Mouse (Mus musculus): ENCODE results near the gene Upb1. TPM values are rescaled to one million over a fixed set of nuclear protein-coding genes. Genes with fewer than 3 reads are reported as not detected.
"Not testable (repeated sequence)": the region's sequence is repeated elsewhere in the genome, so short reads cannot be mapped to it uniquely, and the experiment has no call there.

Gene Upb1
- 0.87 and 0.91 TPM in 2 replicates for polyA plus RNA-seq (2015; fragmentation: Nextera tagmentation; extraction: Ambion mirVana)

GRCm38 (mm10) chr10:75400958-75401357, at the start of gene Upb1:
Upb1 (plus strand) TSS chr10:75401115.
- 73% methylated on average over 4 of the region's 4 CpGs for WGBS
- peaks cover under 1% of the 10 kb centered on the region; the same call in 1 of the 2 replicates for H3K4me1 ChIP-seq (ENCODE audit: control insufficient read depth, insufficient read depth, low read length)
- no peak within 1 kb of the TSS for H3K27ac ChIP-seq (ENCODE audit: low read length)
- H3K27me3 ChIP-seq (ENCODE audit: control insufficient read depth, insufficient read depth, low read length) = no peaks in the 10 kb centered on the region
- H3K36me3 ChIP-seq (ENCODE audit: control insufficient read depth, insufficient read depth) = no peaks in the 10 kb centered on the region
- H3K9ac ChIP-seq (ENCODE audit: low read length) = no peak within 1 kb of the TSS
- ATAC-seq (replicated peaks; ENCODE audit: extremely low read depth, insufficient read depth, low FRiP score) = no peak
- no peak within 1 kb of the TSS for H3K4me2 ChIP-seq (ENCODE audit: low read depth, low read length)
- H3K4me3 ChIP-seq (ENCODE audit: low read length) = no peak within 1 kb of the TSS
- no peaks in the 10 kb centered on the region for H3K9me3 ChIP-seq (replicated peaks; ENCODE audit: control insufficient read depth, low read length)

GRCm38 (mm10) chr10:75352541-75352940, 48.4 kb upstream of the Upb1 start:
- ATAC-seq (replicated peaks; ENCODE audit: extremely low read depth, insufficient read depth, low FRiP score) = no peak
- H3K9me3 ChIP-seq (replicated peaks; ENCODE audit: control insufficient read depth, low read length) = no peaks in the 10 kb centered on the region
- 91% methylated on average over 12 of the region's 12 CpGs for WGBS
- H3K4me3 ChIP-seq (ENCODE audit: low read length) = no peak overlapping the region
- H3K27ac ChIP-seq (ENCODE audit: low read length) = no peak overlapping the region
- H3K27me3 ChIP-seq (ENCODE audit: control insufficient read depth, insufficient read depth, low read length) = no peaks in the 10 kb centered on the region
- peaks cover 6% of the 10 kb centered on the region; the same call in 1 of the 2 replicates for H3K4me1 ChIP-seq (ENCODE audit: control insufficient read depth, insufficient read depth, low read length)
- no peaks in the 10 kb centered on the region for H3K36me3 ChIP-seq (ENCODE audit: control insufficient read depth, insufficient read depth)
- H3K4me2 ChIP-seq (ENCODE audit: low read depth, low read length) = no peak overlapping the region
- H3K9ac ChIP-seq (ENCODE audit: low read length) = no peak overlapping the region

- H3K9me3 ChIP-seq (replicated peaks; ENCODE audit: control insufficient read depth, low read length); H3K4me3 ChIP-seq (ENCODE audit: low read length); H3K4me1 ChIP-seq (ENCODE audit: control insufficient read depth, insufficient read depth, low read length); H3K27ac ChIP-seq (ENCODE audit: low read length); H3K36me3 ChIP-seq (ENCODE audit: control insufficient read depth, insufficient read depth); H3K4me2 ChIP-seq (ENCODE audit: low read depth, low read length); H3K27me3 ChIP-seq (ENCODE audit: control insufficient read depth, insufficient read depth, low read length); H3K9ac ChIP-seq (ENCODE audit: low read length): not testable (repeated sequence)
- ATAC-seq (replicated peaks; ENCODE audit: extremely low read depth, insufficient read depth, low FRiP score) = 0 out of 2 replicates have a peak, but pooled peaks have one; percentile 37
- WGBS = 38% methylated on average over 8 of the region's 9 CpGs
Observed at GRCm38 (mm10) chr10:75353838-75354241, 47.1 kb upstream of the Upb1 start.

GRCm38 (mm10) chr10:75355341-75355740, 45.6 kb upstream of the Upb1 start:
- Histone ChIP-seq H3K9me3 (replicated peaks; ENCODE audit: control insufficient read depth, low read length) (no peaks in the 10 kb centered on the region), H3K27me3 (ENCODE audit: control insufficient read depth, insufficient read depth, low read length) (no peaks in the 10 kb centered on the region), H3K4me1 (ENCODE audit: control insufficient read depth, insufficient read depth, low read length) (peaks cover 6% of the 10 kb centered on the region; the same call in 1 of the 2 replicates), H3K27ac (ENCODE audit: low read length) (no peak overlapping the region; the same call in 1 of the 2 replicates), H3K36me3 (ENCODE audit: control insufficient read depth, insufficient read depth) (no peaks in the 10 kb centered on the region), H3K4me2 (ENCODE audit: low read depth, low read length) (no peak overlapping the region), H3K4me3 (ENCODE audit: low read length) (no peak overlapping the region), H3K9ac (ENCODE audit: low read length) (no peak overlapping the region)
- 39% methylated on average over 4 of the region's 4 CpGs for WGBS
- no peak for ATAC-seq (replicated peaks; ENCODE audit: extremely low read depth, insufficient read depth, low FRiP score)

- peak overlapping the region; percentile 82 for H3K27ac ChIP-seq (ENCODE audit: low read length)
- H3K36me3 ChIP-seq (ENCODE audit: control insufficient read depth, insufficient read depth); H3K27me3 ChIP-seq (ENCODE audit: control insufficient read depth, insufficient read depth, low read length); H3K9me3 ChIP-seq (replicated peaks; ENCODE audit: control insufficient read depth, low read length); H3K4me3 ChIP-seq (ENCODE audit: low read length); H3K4me2 ChIP-seq (ENCODE audit: low read depth, low read length); H3K9ac ChIP-seq (ENCODE audit: low read length): not testable (repeated sequence)
- H3K4me1 ChIP-seq (ENCODE audit: control insufficient read depth, insufficient read depth, low read length) = peaks cover 17% of the 10 kb centered on the region
- WGBS = 0% methylated on average over 1 of the region's 1 CpGs
- peak; percentile 89 for ATAC-seq (replicated peaks; ENCODE audit: extremely low read depth, insufficient read depth, low FRiP score)
Observed at GRCm38 (mm10) chr10:75364214-75364690, 36.7 kb upstream of the Upb1 start.

- H3K4me2 ChIP-seq (ENCODE audit: low read depth, low read length) = peak overlapping the region; percentile 9
- WGBS = 64% methylated on average over 9 of the region's 9 CpGs
- ATAC-seq (replicated peaks; ENCODE audit: extremely low read depth, insufficient read depth, low FRiP score) = no peak
Observed at GRCm38 (mm10) chr10:75364796-75365195, 36.1 kb upstream of the Upb1 start.

GRCm38 (mm10) chr10:75365231-75365633, 35.7 kb upstream of the Upb1 start:
- H3K9ac ChIP-seq (ENCODE audit: low read length) = no peak overlapping the region; the same call in 1 of the 2 replicates
- ATAC-seq (replicated peaks; ENCODE audit: extremely low read depth, insufficient read depth, low FRiP score) = no peak
- peak overlapping the region; percentile 43 for H3K4me3 ChIP-seq (ENCODE audit: low read length)
- no peaks in the 10 kb centered on the region for H3K36me3 ChIP-seq (ENCODE audit: control insufficient read depth, insufficient read depth)
- peak overlapping the region; percentile 82 for H3K27ac ChIP-seq (ENCODE audit: low read length)
- peaks cover 17% of the 10 kb centered on the region for H3K4me1 ChIP-seq (ENCODE audit: control insufficient read depth, insufficient read depth, low read length)
- peak overlapping the region; percentile 47 for H3K4me2 ChIP-seq (ENCODE audit: low read depth, low read length)
- no peaks in the 10 kb centered on the region for H3K27me3 ChIP-seq (ENCODE audit: control insufficient read depth, insufficient read depth, low read length)
- 47% methylated on average over 6 of the region's 6 CpGs for WGBS
- no peaks in the 10 kb centered on the region for H3K9me3 ChIP-seq (replicated peaks; ENCODE audit: control insufficient read depth, low read length)

More at GRCm38 (mm10) chr10:75364796-75365195, 36.1 kb upstream of the Upb1 start:
- no peaks in the 10 kb centered on the region for H3K36me3 ChIP-seq (ENCODE audit: control insufficient read depth, insufficient read depth)
- no peaks in the 10 kb centered on the region for H3K9me3 ChIP-seq (replicated peaks; ENCODE audit: control insufficient read depth, low read length)
- H3K4me1 ChIP-seq (ENCODE audit: control insufficient read depth, insufficient read depth, low read length) = peaks cover 17% of the 10 kb centered on the region
- H3K4me3 ChIP-seq (ENCODE audit: low read length) = no peak overlapping the region
- no peak overlapping the region for H3K9ac ChIP-seq (ENCODE audit: low read length)
- peak overlapping the region; percentile 82 for H3K27ac ChIP-seq (ENCODE audit: low read length)
- no peaks in the 10 kb centered on the region for H3K27me3 ChIP-seq (ENCODE audit: control insufficient read depth, insufficient read depth, low read length)

- not testable (repeated sequence) for H3K36me3 ChIP-seq (ENCODE audit: control insufficient read depth, insufficient read depth); H3K27me3 ChIP-seq (ENCODE audit: control insufficient read depth, insufficient read depth, low read length); H3K9me3 ChIP-seq (replicated peaks; ENCODE audit: control insufficient read depth, low read length); H3K4me1 ChIP-seq (ENCODE audit: control insufficient read depth, insufficient read depth, low read length); H3K4me2 ChIP-seq (ENCODE audit: low read depth, low read length); H3K4me3 ChIP-seq (ENCODE audit: low read length); H3K9ac ChIP-seq (ENCODE audit: low read length)
- H3K27ac ChIP-seq (ENCODE audit: low read length) = peak overlapping the region; percentile 72
- 31% methylated on average over 11 of the region's 19 CpGs for whole genome bisulfite sequencing
- peak; percentile 83 for ATAC-seq (replicated peaks; ENCODE audit: extremely low read depth, insufficient read depth, low FRiP score)
Observed at GRCm38 (mm10) chr10:75373655-75374351, 27.1 kb upstream of the Upb1 start.

GRCm38 (mm10) chr10:75378688-75379087, 22.2 kb upstream of the Upb1 start:
- Histone ChIP-seq H3K27me3 (ENCODE audit: control insufficient read depth, insufficient read depth, low read length) (no peaks in the 10 kb centered on the region), H3K9ac (ENCODE audit: low read length) (no peak overlapping the region), H3K36me3 (ENCODE audit: control insufficient read depth, insufficient read depth) (no peaks in the 10 kb centered on the region), H3K27ac (ENCODE audit: low read length) (peak overlapping the region; percentile 80), H3K9me3 (replicated peaks; ENCODE audit: control insufficient read depth, low read length) (no peaks in the 10 kb centered on the region), H3K4me3 (ENCODE audit: low read length) (no peak overlapping the region), H3K4me1 (ENCODE audit: control insufficient read depth, insufficient read depth, low read length) (peaks cover 6% of the 10 kb centered on the region; the same call in 1 of the 2 replicates), H3K4me2 (ENCODE audit: low read depth, low read length) (peak overlapping the region; percentile 29)
- 32% methylated on average over 10 of the region's 10 CpGs for WGBS
- peak; percentile 67; the same call in 1 of the 2 replicates for ATAC-seq (replicated peaks; ENCODE audit: extremely low read depth, insufficient read depth, low FRiP score)

Measured in heart, embryonic 16.5 days (tissue).